Mouse (Mus musculus): ENCODE results near the gene 1190005I06Rik.

Gene 1190005I06Rik

DNA sequence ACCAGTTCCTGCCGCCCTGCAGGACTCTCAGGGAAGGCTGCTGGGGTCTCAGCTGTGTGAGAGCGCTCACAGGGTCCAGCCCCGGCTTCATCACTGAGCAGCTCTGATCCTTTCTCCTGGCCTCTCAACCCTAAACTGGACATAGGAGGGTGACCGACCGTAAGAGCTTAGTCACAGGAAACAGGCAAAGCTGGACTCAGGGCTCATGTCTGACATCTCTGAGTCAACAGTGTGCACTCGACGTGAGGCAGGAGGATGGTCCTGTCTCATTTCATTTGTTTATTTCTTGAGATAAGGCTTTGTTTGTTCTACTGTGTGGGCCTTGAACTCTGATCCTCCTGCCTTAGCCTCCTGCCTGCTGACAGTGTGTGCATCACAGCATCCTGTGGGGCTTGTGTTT, 27.0 kb downstream of the 1190005I06Rik start:
- no peak for DNase-seq (ENCODE audit: extremely low spot score, low spot score)

DNA sequence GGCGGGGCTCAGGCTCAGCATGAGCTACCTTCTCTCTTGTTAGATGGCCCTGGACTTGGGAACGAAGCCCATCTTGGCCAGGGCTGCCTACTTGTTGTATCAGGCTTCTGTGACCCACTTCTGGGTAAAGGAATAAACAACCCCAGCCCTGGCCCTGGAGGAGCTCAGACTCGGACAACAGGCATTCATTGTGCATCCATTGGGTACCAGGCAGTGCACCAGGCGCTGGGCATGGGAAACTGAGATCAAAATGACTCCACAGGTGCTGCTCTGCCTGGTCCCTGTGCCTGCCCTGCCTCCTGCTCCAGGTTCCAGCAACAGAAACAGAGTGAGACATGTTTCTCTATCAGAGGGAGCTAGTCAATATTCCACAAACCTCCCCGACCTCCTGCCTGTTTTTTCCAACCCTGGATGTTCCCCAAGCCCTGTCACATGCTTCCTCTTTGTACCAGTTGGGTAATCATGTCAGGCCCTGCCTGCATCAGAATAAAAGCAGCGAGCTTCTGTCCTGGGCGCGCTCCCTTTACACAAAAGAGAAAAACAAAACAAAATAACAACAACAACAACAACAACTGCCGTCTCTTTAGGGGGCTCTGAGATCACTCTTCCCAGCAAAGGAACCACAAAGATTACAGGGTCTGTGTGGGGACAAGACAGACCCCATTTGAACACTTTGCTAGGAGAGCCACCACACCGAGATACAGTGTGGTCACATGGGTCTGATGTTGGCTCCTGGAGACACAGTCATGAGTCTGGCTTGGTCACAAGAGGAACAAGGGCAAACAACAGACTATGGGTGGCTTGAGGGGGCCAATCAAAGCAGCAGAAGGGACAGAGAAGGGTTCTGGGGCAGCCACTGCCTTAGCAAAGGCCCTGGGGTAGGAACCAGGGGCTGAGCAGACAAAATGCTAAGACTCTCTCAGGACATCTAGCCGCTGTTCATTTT, 27.9 kb downstream of the 1190005I06Rik start:
- no peak for DNase-seq (ENCODE audit: extremely low spot score, low spot score)

DNA sequence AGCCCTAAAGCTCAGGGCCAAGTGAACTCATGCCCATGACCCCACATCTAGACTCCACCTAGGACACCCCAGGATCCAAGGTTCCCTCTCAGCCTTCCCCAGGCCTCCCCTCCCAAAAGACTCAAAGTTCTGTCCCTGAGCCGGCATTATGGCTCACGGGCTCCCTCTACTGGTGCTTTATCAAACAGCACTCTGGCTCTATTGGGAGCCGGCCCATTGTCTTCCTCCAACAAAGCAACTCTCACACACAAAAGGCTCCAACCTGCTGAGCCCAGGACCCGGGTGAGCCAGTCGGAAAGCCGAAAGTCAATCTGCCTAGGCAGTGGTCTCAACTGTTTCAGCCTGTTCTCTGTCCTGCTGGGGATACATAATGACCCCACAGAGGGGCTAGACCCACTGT, 29.3 kb downstream of the 1190005I06Rik start:
- peak; percentile 91 for DNase-seq (ENCODE audit: extremely low spot score, low spot score)

DNA sequence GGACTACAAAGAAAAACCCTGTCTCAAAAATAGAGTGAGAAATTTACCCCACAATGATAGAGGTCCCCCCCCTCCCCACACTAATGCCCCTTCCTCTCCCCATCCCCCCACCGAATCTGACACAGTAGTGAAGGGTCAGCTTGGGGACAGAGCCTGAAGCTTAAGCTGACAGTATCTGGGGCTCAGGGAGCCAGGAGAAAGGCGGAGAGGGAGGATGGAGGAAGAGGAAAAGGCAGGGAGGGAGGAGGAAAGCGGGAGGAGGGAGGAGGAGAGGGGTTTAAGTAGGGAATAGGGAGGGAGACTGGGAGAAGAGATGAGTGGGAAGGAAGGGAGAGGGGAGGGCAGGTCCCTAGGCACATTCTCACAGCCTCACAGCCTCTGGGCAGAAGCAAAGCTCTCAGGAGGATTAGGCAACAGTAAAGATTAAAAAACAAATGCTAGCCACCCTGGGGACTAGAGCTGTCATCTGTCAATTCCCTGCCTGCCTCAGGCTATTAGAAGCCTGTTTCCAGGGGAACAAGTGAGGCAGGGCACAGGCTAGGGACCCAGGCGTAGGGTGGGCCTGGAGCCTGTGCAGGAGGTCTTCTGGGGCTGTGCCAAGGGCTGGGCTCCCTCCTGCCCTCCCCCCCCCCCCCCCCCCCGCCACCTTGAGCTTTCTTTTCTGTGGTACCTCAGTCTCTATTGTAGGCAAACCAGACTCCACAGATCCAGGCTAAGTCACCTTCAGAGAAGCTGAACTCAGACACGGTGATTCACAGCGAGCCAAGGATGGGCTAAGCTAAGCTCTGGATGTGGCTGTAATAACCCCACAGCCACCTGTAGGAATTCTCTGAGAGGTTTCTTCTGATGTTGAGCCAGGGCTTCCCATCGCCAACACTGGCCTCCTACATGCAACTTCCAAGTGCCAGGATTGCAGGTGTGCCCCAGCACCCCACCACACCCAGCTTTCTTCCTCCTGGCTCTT, 30.5 kb downstream of the 1190005I06Rik start:
- no peak for DNase-seq (ENCODE audit: extremely low spot score, low spot score)

DNA sequence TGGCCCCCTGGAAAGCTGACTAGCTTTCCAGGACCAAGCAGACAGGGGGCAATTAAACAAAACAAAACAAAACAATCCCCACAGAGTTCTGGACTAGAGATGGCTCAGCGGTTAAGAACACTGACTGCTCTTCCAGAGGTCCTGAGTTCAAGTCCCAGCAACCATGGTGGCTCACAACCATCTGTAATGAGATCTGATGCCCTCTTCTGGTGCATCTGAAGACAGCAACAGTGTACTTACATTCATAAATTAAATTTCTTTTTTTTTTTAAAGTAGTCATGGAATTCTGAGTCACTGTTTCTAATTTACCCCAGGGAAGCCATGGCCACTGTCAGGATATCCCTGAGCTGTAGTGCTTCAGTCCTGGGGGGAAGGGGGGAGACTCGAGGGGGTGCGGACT, 32.9 kb downstream of the 1190005I06Rik start:
- DNase-seq (ENCODE audit: extremely low spot score, low spot score) = no peak

DNA sequence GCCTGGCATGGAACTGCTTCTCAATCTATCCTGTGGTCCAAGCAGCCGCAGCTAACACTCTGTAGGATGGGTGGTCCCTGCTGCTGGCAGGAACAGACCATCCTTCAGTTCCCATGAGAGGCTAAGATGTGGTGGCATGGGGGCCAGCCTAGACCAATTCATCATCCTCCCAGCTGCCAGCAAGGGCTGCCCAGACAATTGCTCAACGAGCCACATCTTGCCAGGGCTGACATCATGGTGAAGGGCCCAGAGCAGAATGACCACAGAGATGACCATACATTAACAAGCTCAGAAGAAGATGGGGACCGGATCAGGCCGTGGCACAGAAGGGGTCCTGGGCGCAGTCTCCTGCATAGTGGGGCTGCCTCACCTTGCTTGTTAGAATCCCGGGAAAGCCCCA, 36.6 kb downstream of the 1190005I06Rik start:
- no peak for DNase-seq (ENCODE audit: extremely low spot score, low spot score)

DNA sequence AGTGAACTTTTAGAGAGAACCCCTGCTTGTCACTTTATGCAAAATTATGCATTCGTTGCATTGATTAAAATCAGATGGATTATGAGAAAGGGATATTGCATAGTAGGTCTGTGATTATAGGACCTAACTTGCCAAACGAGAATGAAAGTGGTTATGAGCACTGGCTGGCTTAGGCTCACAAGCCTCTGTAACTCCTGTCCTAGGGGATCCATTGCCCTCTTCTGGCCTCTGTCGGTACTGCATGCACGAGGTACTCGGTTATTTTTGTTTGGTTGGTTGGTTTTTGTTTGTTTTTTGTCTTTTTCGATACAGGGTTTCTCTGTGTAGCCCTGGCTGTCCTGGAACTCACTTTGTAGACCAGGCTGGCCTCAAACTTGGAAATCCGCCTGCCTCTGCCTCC, 39.5 kb downstream of the 1190005I06Rik start:
- DNase-seq (ENCODE audit: extremely low spot score, low spot score) = peak; percentile 71

DNA sequence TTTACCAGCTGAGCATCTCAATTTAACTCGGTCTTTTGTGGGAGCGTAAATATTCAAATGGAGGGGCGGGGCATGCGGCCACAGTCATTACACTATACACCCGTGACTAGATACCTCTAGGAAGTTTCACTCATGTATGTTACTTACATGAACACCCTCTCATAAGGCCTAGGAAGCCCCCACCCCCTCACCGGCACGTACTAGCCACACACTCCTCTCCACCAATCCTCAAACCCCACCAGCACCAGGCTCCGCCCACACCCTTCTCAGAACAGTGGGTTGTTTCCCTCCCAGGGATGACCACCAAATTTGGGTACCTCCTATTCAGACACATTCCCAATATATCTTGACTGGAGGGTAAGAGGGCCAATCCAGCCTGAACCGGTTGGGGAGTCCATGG, 40.0 kb downstream of the 1190005I06Rik start:
- no peak for DNase-seq (ENCODE audit: extremely low spot score, low spot score)

DNA sequence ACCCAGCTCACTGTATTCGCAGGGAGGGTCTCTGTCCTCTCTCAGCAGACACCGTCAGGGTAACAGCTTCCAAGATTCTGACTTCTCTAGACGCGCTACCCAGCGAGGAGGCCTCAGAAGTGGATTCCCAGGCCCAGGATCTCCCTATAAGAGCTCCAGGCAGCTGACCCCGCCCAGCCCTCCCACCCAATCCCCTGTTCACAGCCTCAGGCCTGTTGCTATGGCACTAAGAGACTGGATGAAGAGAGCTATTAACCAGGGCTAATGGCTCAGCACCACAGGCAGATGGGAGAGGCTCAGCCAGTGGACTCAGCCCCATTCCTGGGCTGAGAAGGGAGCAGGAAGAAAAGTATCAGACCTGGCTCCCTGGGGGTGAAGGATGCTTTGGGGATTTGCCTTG, 44.8 kb downstream of the 1190005I06Rik start:
- no peak for DNase-seq (ENCODE audit: extremely low spot score, low spot score)

DNA sequence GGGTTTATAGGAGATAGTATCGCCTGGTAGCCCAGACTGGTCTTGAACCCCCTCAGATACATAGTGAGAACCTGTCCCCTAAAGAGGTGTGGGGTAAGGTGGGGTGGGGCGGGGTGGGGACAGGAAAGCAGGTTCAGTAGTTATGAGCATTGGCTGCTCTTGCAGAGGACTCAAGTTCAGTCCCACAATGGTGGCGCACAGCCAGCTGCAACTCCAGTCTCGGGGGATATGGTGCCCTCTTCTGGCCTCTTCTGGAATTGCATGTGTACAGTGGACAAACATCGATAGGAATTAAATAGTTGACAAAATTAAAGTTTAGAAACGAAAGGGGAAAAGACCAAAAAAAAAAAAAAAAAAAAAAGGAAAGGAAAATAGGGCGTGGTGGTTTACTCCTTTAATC, 47.9 kb downstream of the 1190005I06Rik start:
- DNase-seq (ENCODE audit: extremely low spot score, low spot score) = peak; percentile 61

DNA sequence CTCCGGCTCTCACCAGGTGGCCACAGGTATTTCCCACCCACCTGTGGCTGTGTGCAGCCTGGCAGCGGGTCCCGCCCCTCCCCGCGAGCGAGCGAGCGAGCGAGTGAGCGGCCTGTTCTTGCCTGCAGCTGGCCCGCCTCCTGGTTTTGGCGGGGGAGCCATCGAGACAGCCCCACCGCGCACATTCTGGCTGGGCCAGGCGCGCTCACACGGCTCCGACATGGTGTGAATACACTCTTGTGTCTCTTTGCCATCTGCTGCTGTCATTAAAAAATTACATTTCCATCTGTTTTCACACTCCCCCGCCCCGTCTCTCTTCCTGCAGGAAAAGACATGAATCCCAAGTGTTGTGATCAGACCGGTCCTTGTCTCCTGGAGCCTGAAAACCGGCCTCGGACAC, 48.9 kb downstream of the 1190005I06Rik start:
- peak; percentile 51 for DNase-seq (ENCODE audit: extremely low spot score, low spot score)

DNA sequence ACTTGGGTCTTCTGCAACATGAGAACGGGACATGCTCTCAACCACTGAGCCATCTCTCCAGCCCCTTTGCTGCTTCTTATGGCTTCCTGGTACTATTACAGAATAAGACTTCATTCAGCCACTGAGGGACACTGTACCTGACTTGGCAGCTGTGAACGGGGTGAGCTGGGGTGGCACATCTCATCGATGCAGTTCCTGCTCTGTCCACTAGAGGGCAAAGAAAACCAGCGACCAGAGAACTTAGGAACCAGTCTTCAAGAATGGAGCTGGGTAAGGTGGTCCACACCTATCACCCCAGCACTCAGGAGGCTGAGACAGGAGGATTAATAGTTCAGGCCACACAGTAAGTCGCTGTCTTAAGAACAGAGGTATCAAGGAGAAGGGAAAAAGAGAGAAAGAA, 51.5 kb downstream of the 1190005I06Rik start:
- peak; percentile 81 for DNase-seq (ENCODE audit: extremely low spot score, low spot score)

DNA sequence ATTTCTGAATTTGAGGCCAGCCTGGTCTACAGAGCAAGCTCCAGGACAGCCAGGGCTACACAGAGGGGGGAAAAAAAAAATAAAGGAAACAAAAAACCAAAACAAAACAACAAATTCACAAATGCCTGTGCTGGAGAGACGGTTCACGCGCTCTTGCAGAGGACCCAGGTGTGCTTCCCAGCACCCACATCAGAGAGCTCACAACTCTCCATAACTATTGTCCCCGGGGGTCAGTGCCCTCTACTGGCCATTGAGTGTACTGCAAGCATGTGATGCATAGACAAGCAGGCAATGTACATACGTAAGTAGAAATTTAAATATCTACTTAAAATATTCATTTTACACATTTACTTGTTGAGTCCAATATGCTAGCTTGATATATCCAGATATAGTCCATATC, 52.9 kb downstream of the 1190005I06Rik start:
- no peak for DNase-seq (ENCODE audit: extremely low spot score, low spot score)

DNA sequence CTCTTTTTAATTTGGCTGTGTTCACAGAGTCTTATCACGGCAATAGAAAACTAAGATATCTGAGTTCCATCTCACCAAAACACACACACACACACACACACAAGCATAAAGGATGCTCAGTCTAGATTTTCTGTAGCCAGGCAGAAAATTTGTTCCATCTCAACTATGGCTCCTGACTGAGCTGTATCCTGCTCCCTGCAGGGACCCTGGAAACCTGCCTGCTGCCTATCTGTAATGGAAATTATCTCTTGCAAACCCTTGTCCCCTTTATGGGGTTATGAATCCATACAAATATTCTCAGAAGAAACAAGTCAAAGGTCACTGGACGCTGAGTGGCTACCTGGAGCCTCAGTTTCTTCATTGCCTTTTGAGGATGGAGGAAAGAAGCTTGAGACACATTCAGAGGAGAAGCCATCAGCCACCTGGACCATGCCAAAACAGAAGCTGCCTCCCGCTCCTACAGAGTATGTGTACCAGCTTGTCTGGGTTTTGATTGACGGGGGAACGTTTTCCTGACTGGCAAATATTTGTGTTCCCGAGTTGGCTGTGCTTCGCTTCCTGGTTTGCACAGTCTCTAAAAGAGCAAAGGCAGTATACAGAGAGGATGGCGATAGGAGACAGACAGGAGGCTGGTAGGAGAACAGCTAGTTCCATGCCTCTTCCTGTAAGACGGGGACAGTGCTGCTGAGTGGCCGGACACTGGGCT, 55.7 kb downstream of the 1190005I06Rik start:
- no peak for DNase-seq (ENCODE audit: extremely low spot score, low spot score)

DNA sequence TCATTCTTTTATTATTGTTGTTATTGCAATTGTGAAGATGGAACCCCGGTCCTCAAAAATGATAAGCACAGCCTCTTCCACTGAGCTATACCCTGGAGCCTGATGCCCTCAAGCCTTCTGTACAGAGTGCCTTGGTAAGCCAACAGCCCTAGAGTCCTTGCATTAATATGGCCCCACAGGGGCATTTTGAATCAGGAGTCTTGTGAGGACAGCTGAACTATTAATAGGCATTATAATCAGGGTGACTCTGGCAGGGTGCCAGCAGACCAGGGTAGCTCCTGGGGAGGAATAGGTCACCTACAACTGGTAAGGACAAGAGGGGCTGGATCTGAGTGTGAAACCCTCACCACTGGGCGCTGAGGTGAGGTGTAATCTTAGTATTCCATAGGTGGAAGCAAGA, 57.5 kb downstream of the 1190005I06Rik start:
- DNase-seq (ENCODE audit: extremely low spot score, low spot score) = no peak

DNA sequence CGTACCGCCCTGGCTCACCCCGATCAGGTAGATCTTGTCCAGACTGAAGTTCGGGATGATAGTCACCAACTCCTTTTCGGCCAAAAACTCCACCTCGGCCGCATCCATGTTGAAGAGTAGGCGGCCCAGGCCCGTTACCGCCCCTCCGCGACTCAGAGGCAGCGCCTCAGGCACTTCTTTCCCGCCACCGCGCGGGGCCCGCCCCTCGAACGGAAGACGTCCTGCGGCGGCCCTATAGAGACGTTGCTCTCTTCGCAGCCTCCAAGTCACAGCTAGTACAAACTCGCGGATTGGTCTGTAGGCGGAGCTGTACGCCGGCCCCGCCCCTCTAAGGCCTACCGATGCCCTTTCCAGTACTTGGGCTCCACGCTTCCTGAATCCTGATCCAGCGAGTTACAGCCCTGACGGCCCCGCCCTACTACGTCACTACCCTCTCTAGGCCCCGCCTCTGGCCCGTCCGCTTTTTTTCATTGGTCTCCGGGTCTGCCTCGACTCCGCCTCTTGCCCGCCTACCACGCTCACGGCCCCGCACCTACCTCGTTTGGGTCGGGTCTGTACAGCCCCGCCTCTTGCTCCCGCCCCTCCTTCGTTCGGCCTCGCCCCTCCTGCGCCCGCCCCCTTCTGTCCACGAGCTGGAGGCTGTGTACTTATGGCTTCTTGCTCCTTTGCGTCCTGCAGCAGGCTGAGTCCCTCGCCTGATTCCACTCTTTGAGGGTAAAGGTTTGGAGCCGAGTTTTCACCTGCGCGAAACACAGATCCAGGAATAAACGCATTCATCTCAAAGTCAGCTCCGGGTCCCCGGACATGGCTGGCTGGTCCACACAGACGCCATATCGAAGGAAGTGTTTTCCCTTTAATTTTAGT, 58.3 kb downstream of the 1190005I06Rik start, which contains the start of gene Gins2:
Gene Gins2 (minus strand): TSS at position 397 of the 864 bp plus-strand sequence.
- peak; percentile 99 for DNase-seq (ENCODE audit: extremely low spot score, low spot score)

DNA sequence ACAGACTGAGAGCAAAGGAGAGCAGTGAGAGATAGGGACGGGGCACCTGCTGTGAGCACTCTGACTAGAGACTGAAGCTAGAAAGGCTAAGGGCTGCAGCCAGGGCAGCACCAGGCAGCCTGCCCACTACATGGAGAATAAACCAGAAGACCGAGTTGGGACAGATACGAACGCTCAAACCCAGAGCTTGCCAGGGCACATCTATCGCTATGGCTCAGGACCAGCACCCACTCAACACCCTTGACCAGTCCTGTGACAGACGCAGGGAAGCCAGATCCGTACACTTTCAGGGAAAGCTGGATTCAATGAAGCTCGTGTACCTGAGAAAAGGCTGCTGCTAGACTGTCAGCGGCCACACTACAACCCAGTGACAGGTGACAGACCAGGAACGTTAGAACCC, 61.9 kb downstream of the 1190005I06Rik start:
- DNase-seq (ENCODE audit: extremely low spot score, low spot score) = no peak

DNA sequence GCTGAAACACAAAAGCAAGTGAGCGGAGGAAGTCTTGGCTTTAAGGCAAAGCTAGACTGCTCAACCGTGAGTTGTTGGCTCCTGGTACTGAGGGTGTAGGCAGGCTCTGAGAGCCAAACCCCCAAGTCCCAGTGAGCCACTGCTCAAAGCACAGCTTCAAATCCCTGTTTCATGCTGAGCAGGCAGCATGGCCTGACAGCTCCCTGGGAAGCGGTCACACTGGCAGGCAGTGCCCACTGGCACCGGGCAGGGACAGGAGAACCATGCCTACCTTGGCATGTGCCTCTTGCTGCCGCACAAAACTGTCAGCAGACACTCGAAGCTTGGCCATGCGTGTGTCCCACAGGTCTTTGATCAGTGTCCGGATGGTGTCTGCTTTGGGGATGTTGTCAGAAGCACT, 65.6 kb downstream of the 1190005I06Rik start:
- DNase-seq (ENCODE audit: extremely low spot score, low spot score) = no peak

DNA sequence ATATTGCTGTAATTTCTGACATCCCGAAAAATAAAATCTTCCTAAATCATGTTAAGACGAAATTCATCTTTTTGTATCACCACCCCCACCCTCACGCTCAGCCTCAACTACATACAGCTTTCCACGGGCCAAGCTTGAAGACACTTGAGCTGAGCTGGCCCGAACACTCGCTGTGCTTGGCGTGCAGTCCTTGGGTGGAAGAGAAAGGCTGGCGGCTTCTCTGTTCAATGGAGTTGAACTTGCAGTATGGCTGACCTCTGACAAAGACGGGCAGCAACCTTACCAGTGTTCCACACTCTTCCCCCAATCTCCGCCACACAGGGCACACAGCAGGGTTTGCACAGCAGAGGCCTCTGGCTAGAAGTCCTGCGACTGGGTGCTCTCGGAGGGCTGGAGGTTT, 66.1 kb downstream of the 1190005I06Rik start:
- DNase-seq (ENCODE audit: extremely low spot score, low spot score) = no peak

DNA sequence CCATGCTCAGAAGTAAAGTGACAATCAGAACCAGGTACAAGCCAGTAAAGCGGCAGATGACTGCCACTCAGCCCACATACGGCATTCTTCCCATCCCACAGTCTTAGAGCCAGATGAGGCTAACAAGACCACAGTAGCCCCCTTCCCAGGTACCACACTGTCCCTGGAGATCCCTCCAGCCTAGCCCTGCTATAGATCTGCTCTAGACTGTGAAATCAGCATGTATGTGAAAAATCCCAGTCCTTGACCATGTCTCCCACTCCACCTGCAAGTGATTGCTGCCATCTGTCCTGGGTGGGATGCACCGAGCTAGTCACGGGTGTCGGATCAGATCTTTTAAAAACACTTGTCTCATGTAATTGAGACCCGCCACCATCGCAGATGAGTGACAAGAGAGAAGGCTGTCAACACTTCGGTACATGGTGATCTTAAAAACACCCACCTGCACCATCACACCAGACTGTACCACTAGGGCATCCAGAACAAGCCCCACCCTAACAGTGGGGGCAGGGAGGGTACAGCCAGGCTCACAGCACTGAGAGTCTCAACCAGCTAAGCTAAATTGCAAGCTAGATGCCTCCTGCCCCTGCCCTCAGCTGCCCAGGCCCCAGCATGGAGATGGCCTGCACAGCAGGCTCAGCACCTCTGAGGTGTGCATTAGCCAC, 67.0 kb downstream of the 1190005I06Rik start:
- no peak for DNase-seq (ENCODE audit: extremely low spot score, low spot score)

All from neural tube, embryonic 10.5 days (tissue).